Comparison of ENCODE assay signal across 8 mouse cellular contexts in genomic region chr16:10411764-10412746, GRCm38 (mm10). TPM values are rescaled to one million over a fixed set of nuclear protein-coding genes. Genes with fewer than 3 reads are reported as not detected.
DNase-seq lines count a peak whose midpoint lies in the region; ATAC-seq and TF ChIP-seq lines count a peak whose summit lies in the region.

Gene Nubp1, plus strand, starts transcription at chr16:10411948.

- no peak for TF ChIP-seq CTCF in G1E (IDR thresholded peaks at IDR 0.05; ENCODE audit: low read depth, low read length)
- TF ChIP-seq CTCF in forebrain, postnatal 0 days (IDR thresholded peaks at IDR 0.05; ENCODE audit: low read depth) = no peak

- peak within 1 kb of the TSS; percentile 88 for H3K27ac ChIP-seq in forebrain, postnatal 0 days (ENCODE audit: low read depth, low read length)
- H3K27ac ChIP-seq in lung, embryonic 15.5 days = peak within 1 kb of the TSS; percentile 94

- H3K4me1 ChIP-seq in G1E (ENCODE audit: insufficient read depth, low read depth, low read length) = peaks cover 37% of the 10 kb centered on the region
- 0 out of 2 replicates have a peak, but pooled peaks cover 5% of the 10 kb centered on the region for H3K4me1 ChIP-seq in forebrain, postnatal 0 days (ENCODE audit: insufficient read depth)
- peaks cover 16% of the 10 kb centered on the region; the same call in 1 of the 2 replicates for H3K4me1 ChIP-seq in lung, embryonic 15.5 days

- H3K27me3 ChIP-seq in G1E (ENCODE audit: insufficient read depth, low read length) = peaks cover 5% of the 10 kb centered on the region; the same call in 1 of the 2 replicates
- no peaks in the 10 kb centered on the region for H3K27me3 ChIP-seq in forebrain, postnatal 0 days (ENCODE audit: insufficient read depth, low read length)
- no peaks in the 10 kb centered on the region for H3K27me3 ChIP-seq in lung, embryonic 15.5 days

- 3% methylated on average over 56 of the region's 56 CpGs for WGBS in forebrain, postnatal 0 days
- 3% methylated on average over 56 of the region's 56 CpGs for whole genome bisulfite sequencing in lung, embryonic 15.5 days

- H3K9me3 ChIP-seq in G1E (replicated peaks) = no peaks in the 10 kb centered on the region
- H3K9me3 ChIP-seq in forebrain, postnatal 0 days (ENCODE audit: low read length) = no peaks in the 10 kb centered on the region
- H3K9me3 ChIP-seq in lung, embryonic 15.5 days = no peaks in the 10 kb centered on the region

- H3K9ac ChIP-seq in forebrain, postnatal 0 days = peak within 1 kb of the TSS; percentile 67
- peak within 1 kb of the TSS; percentile 73 for H3K9ac ChIP-seq in lung, embryonic 15.5 days

- H3K36me3 ChIP-seq in G1E (replicated peaks) = peaks cover 45% of the 10 kb centered on the region
- peaks cover 11% of the 10 kb centered on the region for H3K36me3 ChIP-seq in forebrain, postnatal 0 days (ENCODE audit: insufficient read depth)
- H3K36me3 ChIP-seq in lung, embryonic 15.5 days = peaks cover 36% of the 10 kb centered on the region

- peak within 1 kb of the TSS; percentile 51 for H3K4me2 ChIP-seq in forebrain, postnatal 0 days (ENCODE audit: low read depth)
- H3K4me2 ChIP-seq in lung, embryonic 15.5 days = peak within 1 kb of the TSS; percentile 75

- peak; percentile 95 for DNase-seq in G1E (ENCODE audit: low spot score)
- peak; percentile 97 to 98 for DNase-seq in cerebellum, adult 18-20 months
- peak; percentile 96 for DNase-seq in forebrain, postnatal 0 days
- DNase-seq in heart, postnatal 4 days = peak; percentile 92
- peak; percentile 87 to 90 for DNase-seq in layer of hippocampus, adult 8-10 months (ENCODE audit: low spot score in 2 of 2)
- DNase-seq in ovary, adult 18-20 months (ENCODE audit: low spot score) = peak; percentile 89
- peak; percentile 90 for DNase-seq in thymus, postnatal 0 days (ENCODE audit: low spot score)

- peak within 1 kb of the TSS; percentile 94 for H3K4me3 ChIP-seq in G1E (ENCODE audit: low read depth, low read length)
- H3K4me3 ChIP-seq in forebrain, postnatal 0 days (ENCODE audit: low read depth, low read length) = peak within 1 kb of the TSS; percentile 74
- H3K4me3 ChIP-seq in lung, embryonic 15.5 days = peak within 1 kb of the TSS; percentile 68

- ATAC-seq in G1E (ENCODE audit: extremely low read depth, insufficient number of reproducible peaks, low FRiP score, poor library complexity, severe bottlenecking) = peak; percentile 88
- ATAC-seq in forebrain, postnatal 0 days = peak; percentile 98
- peak; percentile 98 for ATAC-seq in lung, embryonic 15.5 days (ENCODE audit: borderline replicate concordance, extremely low read depth, low FRiP score, low TSS enrichment)

RNA-seq across cellular contexts. Expression of gene Nubp1, which starts in this region (rescaled TPM):
- total RNA-seq in G1E (2014; fragmentation: Nextera tagmentation) (30.8 and 39.7 TPM in 2 replicates), G1E (2017) (68.3 and 91.5 TPM in 2 replicates)
- 64.1 and 64.2 TPM in 2 replicates for polyA plus RNA-seq in G1E (2012)
- 32.1 and 34.5 TPM in 2 replicates for total RNA-seq in forebrain, postnatal 0 days (2014; rRNA removed)
- polyA plus RNA-seq in forebrain, postnatal 0 days (2015; fragmentation: Nextera tagmentation; extraction: Ambion mirVana) = 25.7 and 32.2 TPM in 2 replicates
- 10 to 100 TPM; 18.8 to 18.9 TPM for total RNA-seq in heart, postnatal 4 days (2021)
- total RNA-seq in layer of hippocampus, adult 8-10 months (2022) = 10 to 100 TPM; 16.8 to 20.7 (median 17.8) TPM
- 68.5 and 74.4 TPM in 2 replicates for polyA plus RNA-seq in lung, embryonic 15.5 days (2015; fragmentation: Nextera tagmentation; extraction: Ambion mirVana)
- polyA plus RNA-seq in thymus, postnatal 0 days (2015; fragmentation: Nextera tagmentation; extraction: Ambion mirVana) = 87.5 and 87.9 TPM in 2 replicates

Comparison
In these comparisons a context has a peak if more than half of its experiments do, and no peak if none do; other contexts are left out.
1. Peak in every context shown above with its lines: DNase-seq, ATAC-seq, H3K4me3 ChIP-seq and H3K27ac ChIP-seq.